Mouse (Mus musculus) intestine, embryonic 14.5 days (tissue): ENCODE measurements around the gene Gm17783. TPM values are rescaled to one million over a fixed set of nuclear protein-coding genes. Genes with fewer than 3 reads are reported as not detected.
"Not testable (repeated sequence)": the region's sequence is repeated elsewhere in the genome, so short reads cannot be mapped to it uniquely, and the experiment has no call there.

Source experiments
- ATAC-seq: fragments of 200-750 bp; cut with Nextera tagmentation; replicated peaks from 2 replicates; pipeline ENCODE4 v1.8.0; 2017; ENCODE audit warnings: low read depth, moderate number of reproducible peaks, moderate TSS enrichment, moderate library complexity; ENCODE audit not compliant: low FRiP score, low TSS enrichment
- DNase-seq: peaks from one replicate; pipeline ENCODE4 v3.0.0-alpha.2; 2018; ENCODE audit warnings: low spot score
- H3K27ac ChIP-seq: fragments of 300-500 bp; sonication (generic); 2 replicates; pipeline ENCODE4 v1.5.1; 2014; ENCODE audit warnings: low read depth, mild to moderate bottlenecking, control low read depth
- H3K27me3 ChIP-seq: fragments of 300-500 bp; sonication (generic); replicated peaks from 2 replicates; pipeline ENCODE4 v1.6.1; 2014; ENCODE audit warnings: low read length, control low read depth; ENCODE audit not compliant: control insufficient read depth, insufficient read depth
- H3K36me3 ChIP-seq: fragments of 300-500 bp; sonication (generic); 2 replicates; pipeline ENCODE4 v1.6.1; 2014; ENCODE audit warnings: low read length, control low read depth; ENCODE audit not compliant: control insufficient read depth, insufficient read depth
- H3K4me1 ChIP-seq: fragments of 300-500 bp; sonication (generic); replicated peaks from 2 replicates; pipeline ENCODE4 v1.6.1; 2014; ENCODE audit warnings: low read length, control low read depth, mixed read lengths; ENCODE audit not compliant: control insufficient read depth, insufficient read depth
- H3K4me2 ChIP-seq: fragments of 300-500 bp; sonication (generic); 2 replicates; pipeline ENCODE4 v1.6.1; 2014; ENCODE audit warnings: low read length
- H3K4me3 ChIP-seq: fragments of 300-500 bp; sonication (generic); 2 replicates; pipeline ENCODE4 v1.5.1; 2014; ENCODE audit warnings: low read depth, low read length, control low read depth, mixed read lengths
- H3K9ac ChIP-seq: fragments of 300-500 bp; sonication (generic); 2 replicates; pipeline ENCODE4 v1.6.1; 2014; ENCODE audit warnings: mild to moderate bottlenecking, low read length
- H3K9me3 ChIP-seq: fragments of 300-500 bp; sonication (generic); 2 replicates; pipeline ENCODE4 v1.6.1; 2016; ENCODE audit warnings: low read length, control low read depth; ENCODE audit not compliant: control insufficient read depth
- WGBS: fragments of 180-500 bp; shearing (Covaris S2); extraction: QIAGEN DNeasy Blood & Tissue Kit; methylation state at CpG from one replicate; pipeline ENCODE4 v1.1.7; 2014; 5-methylcytosine and 5-hydroxymethylcytosine counted together
- polyA plus RNA-seq: library from polyadenylated mRNA; unstranded; fragments of >200 nt; fragmentation: Nextera tagmentation; extraction: Ambion mirVana; gene quantifications from 2 replicates; pipeline ENCODE4 v1.2.1, GENCODE M21; 2014

The Gm17783 gene
- polyA plus RNA-seq, 1 experiment from 2014 or later: 4.1 TPM

GRCm38 (mm10) chr16:45535009-45535408 lies 3.2 kb upstream of the Gm17783 start, which contains the start of gene Slc9c1:
Gene Slc9c1 (plus strand): TSS chr16:45535309.
- Histone ChIP-seq H3K4me3 (no peak within 1 kb of the TSS), H3K27ac (no peak within 1 kb of the TSS), H3K9me3 (no peaks in the 10 kb centered on the region), H3K27me3 (no peaks in the 10 kb centered on the region), H3K4me2 (no peak within 1 kb of the TSS), H3K4me1 (no peaks in the 10 kb centered on the region), H3K9ac (no peak within 1 kb of the TSS), H3K36me3 (no peaks in the 10 kb centered on the region)
- WGBS: 94% methylated on average over 5 of the region's 5 CpGs
- no peak for ATAC-seq
- no peak for DNase-seq

- WGBS: 81% methylated on average over 5 of the region's 5 CpGs
- ATAC-seq: no peak
- no peaks in the 10 kb centered on the region for H3K9me3 ChIP-seq
These were observed 6.3 kb downstream of the Gm17783 start for GRCm38 (mm10) chr16:45525551-45525950.

GRCm38 (mm10) chr16:45495326-45495725 lies 36.5 kb downstream of the Gm17783 start:
- Histone ChIP-seq H3K4me3 (no peak overlapping the region), H3K36me3 (no peaks in the 10 kb centered on the region), H3K27ac (no peak overlapping the region), H3K27me3 (no peaks in the 10 kb centered on the region), H3K4me2 (no peak overlapping the region), H3K9ac (no peak overlapping the region), H3K4me1 (no peaks in the 10 kb centered on the region), H3K9me3 (no peaks in the 10 kb centered on the region)
- no peak for DNase-seq
- no peak for ATAC-seq
- WGBS: 80% methylated on average over 1 of the region's 1 CpGs

More at GRCm38 (mm10) chr16:45525551-45525950, 6.3 kb downstream of the Gm17783 start:
- Histone ChIP-seq H3K27me3 (no peaks in the 10 kb centered on the region), H3K4me2 (no peak overlapping the region), H3K36me3 (no peaks in the 10 kb centered on the region), H3K4me3 (no peak overlapping the region), H3K9ac (no peak overlapping the region), H3K4me1 (no peaks in the 10 kb centered on the region), H3K27ac (no peak overlapping the region)
- no peak for DNase-seq

GRCm38 (mm10) chr16:45492927-45493326 lies 38.9 kb downstream of the Gm17783 start, which contains the start of gene Gm609:
Gene Gm609 (minus strand): TSS chr16:45492969.
- ATAC-seq: peak; percentile 72; the same call in 1 of the 2 replicates
- 69% methylated on average over 5 of the region's 5 CpGs for WGBS
- H3K9ac ChIP-seq: no peak within 1 kb of the TSS
- peak within 1 kb of the TSS; percentile 4; the same call in 1 of the 2 replicates for H3K4me2 ChIP-seq
- H3K36me3 ChIP-seq: no peaks in the 10 kb centered on the region
- H3K9me3 ChIP-seq: no peaks in the 10 kb centered on the region
- no peak for DNase-seq
- H3K27ac ChIP-seq: no peak within 1 kb of the TSS
- H3K4me3 ChIP-seq: peak within 1 kb of the TSS; percentile 8; the same call in 1 of the 2 replicates
- no peaks in the 10 kb centered on the region for H3K27me3 ChIP-seq
- H3K4me1 ChIP-seq: no peaks in the 10 kb centered on the region

GRCm38 (mm10) chr16:45476991-45477390 lies 54.9 kb downstream of the Gm17783 start:
- Histone ChIP-seq H3K27ac (no peak overlapping the region), H3K9ac (no peak overlapping the region), H3K9me3 (no peaks in the 10 kb centered on the region), H3K4me1 (no peaks in the 10 kb centered on the region), H3K27me3 (no peaks in the 10 kb centered on the region), H3K4me3 (no peak overlapping the region), H3K36me3 (no peaks in the 10 kb centered on the region), H3K4me2 (no peak overlapping the region)
- DNase-seq: no peak
- no peak for ATAC-seq

- WGBS: 48% methylated on average over 3 of the region's 3 CpGs
- not testable (repeated sequence) for H3K9ac ChIP-seq, ATAC-seq
These were observed 60.0 kb downstream of the Gm17783 start for GRCm38 (mm10) chr16:45471836-45472235.

More at GRCm38 (mm10) chr16:45471836-45472235, 60.0 kb downstream of the Gm17783 start:
- H3K27me3 ChIP-seq, DNase-seq, H3K27ac ChIP-seq, H3K4me3 ChIP-seq, H3K4me2 ChIP-seq, H3K4me1 ChIP-seq, H3K36me3 ChIP-seq, H3K9me3 ChIP-seq: not testable (repeated sequence)

Other genes with a start within 250 kb of the Gm17783 start
- gene Cd200, start 123.0 kb downstream of the Gm17783 start, polyA plus RNA-seq: 35.5 and 41.7 TPM in 2 replicates
- 1.5 and 1.8 TPM in 2 replicates for gene Gm609, start 39.1 kb downstream of the Gm17783 start, polyA plus RNA-seq
- gene Slc9c1, start 3.3 kb upstream of the Gm17783 start, polyA plus RNA-seq: not detected in 2 replicates
- 0.09 TPM in 2 replicates for gene Gcsam, start 78.3 kb upstream of the Gm17783 start, polyA plus RNA-seq
- 1.9 and 2.7 TPM in 2 replicates for gene BC016579, start 122.0 kb upstream of the Gm17783 start, polyA plus RNA-seq
- gene Tmprss7, start 161.6 kb upstream of the Gm17783 start, polyA plus RNA-seq: 0.26 and 0.30 TPM in 2 replicates
- 42.5 and 50.0 TPM in 2 replicates for gene Tagln3, start 192.6 kb upstream of the Gm17783 start, polyA plus RNA-seq
- 33.9 and 37.8 TPM in 2 replicates for gene Abhd10, start 210.9 kb upstream of the Gm17783 start, polyA plus RNA-seq